Mouse (Mus musculus): ENCODE data around the gene Szrd1.

Szrd1 gene

DNA sequence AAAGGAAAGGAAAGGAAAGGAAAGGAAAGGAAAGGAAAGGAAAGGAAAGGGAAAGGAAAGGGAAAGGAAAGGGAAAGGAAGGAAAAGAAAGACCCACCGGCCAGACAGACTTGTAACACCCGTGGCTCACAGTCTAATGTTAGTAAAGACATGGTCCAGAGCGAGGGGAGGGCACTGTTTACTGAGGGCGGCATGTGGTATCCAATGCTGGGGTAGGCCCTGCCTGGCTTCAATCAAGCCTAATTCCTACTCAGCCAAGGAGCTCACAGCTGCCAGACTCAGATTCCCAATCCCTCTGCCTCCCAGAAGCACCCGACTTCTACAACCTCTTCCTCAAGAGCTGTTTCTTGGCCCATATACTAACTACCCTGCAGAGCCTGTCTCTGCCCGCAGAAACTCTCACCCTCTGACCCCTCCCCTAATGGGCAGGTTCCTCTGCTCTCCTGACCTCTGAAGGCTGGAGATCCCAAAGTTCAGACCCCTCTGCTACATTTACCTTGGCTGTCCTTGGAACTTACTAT, 10.3 kb downstream of the Szrd1 start:
- in situ Hi-C loops (cut with MboI; ENCODE audit: low pct_unique_long_range_greater_than_20kb in 1 of 2, low sequenced_read_pairs in 2 of 2, unreplicated experiment in 1 of 2): no loop called here

DNA sequence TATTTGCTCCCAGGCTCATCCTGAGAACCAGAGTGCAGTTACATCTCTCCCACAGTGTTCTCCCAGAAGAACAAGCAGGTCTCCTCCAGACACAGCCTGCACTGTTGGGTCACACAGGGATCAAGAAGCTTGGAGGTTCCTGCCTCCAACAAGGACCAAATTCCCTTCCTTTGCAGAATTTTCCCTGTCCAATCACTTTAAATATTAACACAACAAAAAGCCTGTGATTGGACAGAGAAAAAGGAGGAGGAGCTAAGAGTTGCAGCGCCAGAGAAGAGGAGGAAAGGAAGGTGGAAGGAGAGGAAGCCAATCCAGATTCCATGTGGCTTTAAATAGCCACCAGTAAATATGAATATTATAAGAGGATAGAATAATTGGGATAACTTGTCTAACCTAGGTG, 16.5 kb downstream of the Szrd1 start:
- in situ Hi-C loops (cut with MboI; ENCODE audit: low pct_unique_long_range_greater_than_20kb in 1 of 2, low sequenced_read_pairs in 2 of 2, unreplicated experiment in 1 of 2): no loop called here

DNA sequence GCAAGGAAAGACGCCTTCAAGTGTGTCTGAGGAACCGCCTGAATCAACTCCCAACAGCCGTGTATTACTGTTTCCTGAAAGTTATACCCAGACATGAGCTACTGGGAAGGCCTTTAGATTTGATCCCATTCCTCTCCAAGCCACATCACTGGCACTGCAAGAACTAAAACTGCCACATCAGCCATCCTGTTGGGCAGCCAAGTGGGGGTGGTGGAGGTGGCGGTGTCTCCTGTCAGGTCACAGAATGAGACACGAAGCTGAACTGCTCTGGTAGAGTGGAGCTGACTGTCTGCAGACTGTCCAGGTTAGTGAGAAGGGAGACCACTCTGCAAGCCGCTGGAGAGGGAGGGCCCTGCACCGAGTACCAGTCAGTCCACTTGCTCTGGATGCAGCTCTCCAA, 16.9 kb downstream of the Szrd1 start:
- in situ Hi-C loops (cut with MboI; ENCODE audit: low pct_unique_long_range_greater_than_20kb in 1 of 2, low sequenced_read_pairs in 2 of 2, unreplicated experiment in 1 of 2): no loop called here

DNA sequence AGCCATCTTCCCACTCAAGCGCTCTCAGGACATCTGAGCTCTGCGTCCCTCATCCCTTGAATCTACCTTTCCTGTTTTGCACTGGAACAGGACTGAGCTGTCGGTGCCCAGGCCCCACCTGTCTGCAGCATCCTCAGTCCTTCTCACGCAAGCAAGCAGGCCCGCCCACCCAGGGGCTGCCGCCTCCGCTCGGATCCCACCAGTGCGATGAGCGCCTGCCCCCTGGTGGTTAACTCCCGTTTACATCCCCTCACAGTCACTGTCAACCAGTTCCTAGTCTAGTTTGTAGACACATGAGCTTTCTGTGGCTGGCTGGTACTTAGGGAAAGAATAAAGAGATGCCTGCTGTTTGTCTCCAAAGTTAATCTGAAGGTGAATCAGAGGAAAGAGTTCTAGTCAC, 18.9 kb downstream of the Szrd1 start:
- in situ Hi-C loops (cut with MboI; ENCODE audit: low pct_unique_long_range_greater_than_20kb in 1 of 2, low sequenced_read_pairs in 2 of 2, unreplicated experiment in 1 of 2): no loop called here

DNA sequence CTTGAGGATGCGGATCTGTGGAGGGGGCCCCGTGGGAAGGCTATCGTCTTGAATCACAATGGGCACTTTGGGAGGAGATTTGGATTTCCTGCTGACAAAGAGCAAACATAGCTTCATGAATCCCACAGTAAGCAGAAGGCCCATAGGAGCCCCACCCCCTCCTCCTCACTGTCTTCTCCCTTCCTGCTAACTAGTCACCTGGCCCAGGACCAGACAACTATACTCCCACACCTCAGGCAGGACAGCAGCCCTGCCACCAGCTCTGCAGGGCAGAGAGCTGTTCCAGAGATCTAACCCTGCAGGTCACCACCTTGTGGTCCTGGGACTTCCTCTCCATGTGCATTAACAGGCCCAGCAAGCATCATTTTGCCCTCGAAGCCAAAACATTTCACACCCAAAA, 20.9 kb downstream of the Szrd1 start:
- in situ Hi-C loops (cut with MboI; ENCODE audit: low pct_unique_long_range_greater_than_20kb in 1 of 2, low sequenced_read_pairs in 2 of 2, unreplicated experiment in 1 of 2): no loop called here

DNA sequence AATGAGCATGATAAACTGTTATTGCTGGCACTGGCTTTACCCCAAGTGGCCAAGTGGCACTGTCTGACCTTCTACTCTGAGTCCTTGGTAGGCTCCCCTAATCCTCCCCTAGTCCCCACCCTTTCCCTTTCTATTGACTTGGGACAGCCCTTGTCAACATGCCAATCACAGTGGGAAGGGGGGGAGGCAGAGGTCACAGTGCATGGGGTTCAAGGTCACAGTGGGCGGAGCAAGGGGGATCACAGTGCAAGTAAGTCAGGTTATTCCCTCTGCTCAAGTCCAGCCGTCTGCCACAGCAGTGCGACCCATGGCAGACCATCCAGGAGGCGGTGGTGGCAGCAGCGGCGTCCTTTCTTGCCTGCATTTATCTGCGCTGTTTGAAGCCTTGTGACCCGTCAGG, 24.2 kb downstream of the Szrd1 start:
- in situ Hi-C loops (cut with MboI; ENCODE audit: low pct_unique_long_range_greater_than_20kb in 1 of 2, low sequenced_read_pairs in 2 of 2, unreplicated experiment in 1 of 2): no loop called here

DNA sequence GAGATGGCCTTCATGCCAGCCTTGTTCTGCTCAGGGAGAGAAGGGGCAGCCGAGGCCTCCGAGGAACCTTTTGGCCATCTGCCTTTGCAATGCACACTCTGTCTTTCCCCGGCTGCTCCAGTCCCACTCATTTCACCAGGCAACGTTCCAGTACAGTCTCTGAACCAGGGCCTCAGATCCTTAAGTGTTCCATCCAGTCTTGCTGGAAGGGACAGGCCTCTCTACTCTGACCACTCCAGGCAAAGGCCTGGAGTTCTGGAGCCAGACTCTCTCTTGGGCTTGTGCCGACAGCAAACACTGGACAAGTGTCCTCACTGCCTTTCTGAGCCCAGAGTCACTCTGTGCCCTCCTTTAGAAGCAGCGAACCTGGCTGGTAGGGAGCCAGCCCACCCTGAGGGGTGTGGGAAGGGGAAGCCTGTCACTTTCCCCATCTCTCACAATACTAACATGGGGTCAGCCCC, 25.0 kb downstream of the Szrd1 start:
- in situ Hi-C loops (cut with MboI; ENCODE audit: low pct_unique_long_range_greater_than_20kb in 1 of 2, low sequenced_read_pairs in 2 of 2, unreplicated experiment in 1 of 2): no loop called here

DNA sequence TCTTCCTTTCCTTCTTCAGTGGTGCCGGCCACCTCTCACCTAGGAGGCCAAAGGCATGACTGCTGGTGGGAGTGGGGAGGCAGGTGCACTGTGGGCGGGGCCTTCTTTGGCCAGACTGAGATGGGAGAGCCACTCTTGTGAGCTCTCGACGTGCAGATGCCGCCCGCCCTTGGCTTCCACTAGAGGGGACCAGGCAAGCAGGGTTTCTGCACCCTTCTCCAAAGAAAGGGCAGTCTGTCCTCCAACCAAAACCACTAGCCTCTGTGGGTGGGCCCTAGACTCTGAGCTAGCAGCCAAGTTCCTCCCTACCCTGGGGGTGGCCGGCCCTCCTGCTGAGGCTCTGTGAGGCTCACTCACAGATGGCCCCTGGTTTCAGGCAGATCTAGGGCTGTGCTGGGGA, 25.7 kb downstream of the Szrd1 start:
- in situ Hi-C loops (cut with MboI; ENCODE audit: low pct_unique_long_range_greater_than_20kb in 1 of 2, low sequenced_read_pairs in 2 of 2, unreplicated experiment in 1 of 2): no loop called here

DNA sequence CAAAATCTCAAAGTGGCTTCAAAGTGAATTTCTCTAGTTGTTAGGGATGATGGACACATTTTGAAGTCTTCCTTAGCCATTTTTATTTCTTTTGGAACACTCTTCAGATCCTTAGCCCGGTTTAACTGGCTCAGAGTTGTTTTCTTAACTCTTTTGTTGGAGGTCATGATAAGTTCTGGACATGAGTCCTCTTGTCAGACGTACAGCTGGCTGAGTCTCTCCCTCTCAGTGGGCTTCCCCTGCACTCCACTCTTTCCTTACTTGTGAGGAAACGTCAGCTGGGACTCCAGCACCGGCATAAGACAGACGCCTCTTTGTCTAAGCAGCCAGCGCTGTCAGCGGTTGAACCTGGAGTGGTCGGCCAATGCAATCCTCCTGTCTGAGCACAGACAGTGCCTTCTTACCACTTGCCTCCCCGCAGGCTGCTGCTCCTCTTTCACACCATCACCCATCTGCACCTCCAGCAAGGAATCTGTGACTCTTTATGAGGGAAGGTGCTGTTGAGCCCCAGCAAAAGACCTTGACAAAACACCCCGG, 31.3 kb downstream of the Szrd1 start:
- in situ Hi-C loops (cut with MboI; ENCODE audit: low pct_unique_long_range_greater_than_20kb in 1 of 2, low sequenced_read_pairs in 2 of 2, unreplicated experiment in 1 of 2): no loop called here

DNA sequence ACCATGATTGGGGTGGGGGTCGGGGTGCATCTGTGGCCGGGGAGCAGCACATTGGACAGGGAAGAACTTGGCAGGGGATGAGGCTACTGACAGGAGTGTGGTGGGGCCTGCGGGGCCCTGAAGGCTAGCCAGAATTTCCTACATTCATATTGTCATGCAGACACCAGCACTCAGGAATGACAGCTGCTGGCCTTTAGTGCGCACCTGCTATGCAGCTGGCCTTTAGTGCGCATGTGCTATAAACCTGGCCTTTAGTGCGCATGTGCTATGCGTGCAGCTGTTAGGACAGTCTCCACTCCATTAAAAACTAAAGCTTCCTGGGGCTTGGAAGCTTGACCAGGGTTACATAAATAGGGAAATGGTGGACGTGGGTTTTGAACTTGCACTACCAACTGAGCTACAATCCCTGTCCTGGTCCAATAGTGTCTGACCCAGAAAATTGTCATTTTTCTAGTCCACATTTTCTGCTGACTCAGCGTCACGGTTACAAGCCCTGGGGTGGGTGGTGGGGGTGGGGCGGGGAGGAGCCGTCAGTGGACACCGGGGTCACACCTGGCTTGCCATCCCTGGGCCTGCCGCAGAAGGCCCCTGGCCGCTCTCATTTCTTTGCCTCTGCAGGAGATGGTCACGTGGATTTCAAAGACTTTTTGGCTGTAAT, 32.9 kb downstream of the Szrd1 start:
- in situ Hi-C loops (cut with MboI; ENCODE audit: low pct_unique_long_range_greater_than_20kb in 1 of 2, low sequenced_read_pairs in 2 of 2, unreplicated experiment in 1 of 2): no loop called here

DNA sequence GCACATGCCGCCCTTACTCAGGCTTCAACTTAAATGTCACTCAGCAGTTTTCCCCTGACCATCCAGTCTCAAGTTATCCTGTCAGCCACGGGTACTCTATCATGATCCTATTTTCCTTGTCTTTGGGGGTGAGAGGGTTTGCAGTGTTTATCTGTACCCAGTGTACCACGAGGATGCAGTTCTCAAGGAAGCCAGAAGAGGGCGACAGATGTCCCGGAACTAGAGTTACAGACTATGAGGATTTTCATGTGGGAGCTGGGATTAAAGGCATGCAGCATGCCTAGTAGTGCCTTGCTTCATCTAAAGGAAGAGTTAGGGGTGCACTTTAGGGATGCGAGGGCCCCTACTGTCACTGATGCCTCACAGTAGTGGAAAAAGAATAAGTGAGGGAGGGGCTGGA, 37.7 kb downstream of the Szrd1 start:
- in situ Hi-C loops (cut with MboI; ENCODE audit: low pct_unique_long_range_greater_than_20kb in 1 of 2, low sequenced_read_pairs in 2 of 2, unreplicated experiment in 1 of 2): no loop called here

DNA sequence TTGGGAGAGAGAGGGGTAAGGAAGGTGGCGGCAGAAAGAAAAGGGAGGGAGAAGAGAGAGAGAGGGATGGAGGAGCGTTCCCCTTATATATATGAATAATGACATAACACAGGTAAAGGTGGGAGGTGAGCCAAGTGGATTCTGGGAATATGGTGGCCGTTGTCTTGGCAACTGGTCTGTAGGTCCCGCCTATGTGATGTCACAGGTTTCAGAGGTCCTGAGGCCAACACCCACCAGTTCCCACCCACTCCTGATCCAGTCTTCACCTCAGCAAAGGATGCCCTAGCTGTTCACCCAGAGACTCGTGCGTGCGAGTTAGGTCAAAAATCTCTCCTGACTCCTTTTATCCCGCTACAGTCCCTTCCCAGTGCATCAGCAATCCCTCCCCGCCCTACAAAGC, 38.3 kb downstream of the Szrd1 start:
- in situ Hi-C loops (cut with MboI; ENCODE audit: low pct_unique_long_range_greater_than_20kb in 1 of 2, low sequenced_read_pairs in 2 of 2, unreplicated experiment in 1 of 2): no loop called here

DNA sequence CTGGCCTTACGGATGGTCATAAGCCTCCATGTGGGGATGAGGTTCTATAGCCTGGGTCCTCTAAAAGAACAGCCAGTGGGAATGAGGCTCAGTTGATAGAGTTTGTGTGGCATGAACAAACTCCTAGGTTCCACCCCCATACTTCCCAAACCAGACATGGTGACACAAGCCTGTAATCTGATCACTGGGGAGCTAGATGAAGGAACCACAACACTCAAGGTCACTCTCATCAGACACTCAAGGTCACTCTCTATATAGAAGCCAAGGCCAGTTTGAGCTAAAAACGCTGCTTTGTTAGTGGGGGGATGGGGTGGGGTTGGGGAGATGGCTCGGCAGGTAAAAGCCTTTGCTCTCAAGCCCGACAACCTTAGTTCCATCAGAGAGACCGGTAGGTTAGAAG, 39.6 kb downstream of the Szrd1 start:
- in situ Hi-C loops (cut with MboI; ENCODE audit: low pct_unique_long_range_greater_than_20kb in 1 of 2, low sequenced_read_pairs in 2 of 2, unreplicated experiment in 1 of 2): no loop called here

DNA sequence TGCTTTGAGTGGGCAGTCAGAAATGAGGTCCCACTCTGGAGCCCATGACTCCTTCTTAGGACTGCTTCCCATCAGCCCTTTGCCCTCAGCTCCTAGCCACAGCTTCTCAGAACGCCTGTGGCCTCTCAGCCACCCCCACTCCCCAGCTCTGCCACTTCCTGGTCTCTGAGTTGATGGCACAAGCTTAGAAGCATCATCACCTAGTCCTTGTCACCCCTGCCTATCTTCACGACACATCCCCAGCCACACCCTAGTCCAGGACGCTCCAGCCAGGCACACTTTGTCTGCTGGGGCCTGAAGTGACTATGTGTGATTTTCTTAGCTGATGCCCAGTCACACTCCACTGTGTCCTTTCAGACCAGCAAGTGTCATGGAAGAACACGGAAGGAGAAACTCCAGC, 40.6 kb downstream of the Szrd1 start:
- in situ Hi-C loops (cut with MboI; ENCODE audit: low pct_unique_long_range_greater_than_20kb in 1 of 2, low sequenced_read_pairs in 2 of 2, unreplicated experiment in 1 of 2): no loop called here

DNA sequence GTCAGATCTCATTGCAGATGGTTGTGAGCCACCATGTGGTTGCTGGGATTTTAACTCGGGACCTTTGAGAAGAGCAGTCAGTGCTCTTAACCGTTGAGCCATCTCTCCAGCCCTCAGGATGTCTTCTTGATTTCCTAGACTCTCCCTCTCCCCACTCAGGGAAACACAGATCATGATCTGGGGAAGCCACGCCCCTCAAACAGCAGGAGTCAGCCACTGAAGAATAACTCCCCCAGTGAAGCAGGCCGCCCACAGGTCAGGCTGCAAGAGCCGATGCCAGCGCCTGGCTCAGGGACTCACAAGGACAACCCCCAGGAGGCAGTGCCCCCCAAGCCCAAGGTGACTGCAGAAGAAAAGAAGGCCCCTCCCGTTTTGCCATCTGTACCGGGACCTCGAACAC, 42.9 kb downstream of the Szrd1 start:
- in situ Hi-C loops (cut with MboI; ENCODE audit: low pct_unique_long_range_greater_than_20kb in 1 of 2, low sequenced_read_pairs in 2 of 2, unreplicated experiment in 1 of 2): no loop called here

DNA sequence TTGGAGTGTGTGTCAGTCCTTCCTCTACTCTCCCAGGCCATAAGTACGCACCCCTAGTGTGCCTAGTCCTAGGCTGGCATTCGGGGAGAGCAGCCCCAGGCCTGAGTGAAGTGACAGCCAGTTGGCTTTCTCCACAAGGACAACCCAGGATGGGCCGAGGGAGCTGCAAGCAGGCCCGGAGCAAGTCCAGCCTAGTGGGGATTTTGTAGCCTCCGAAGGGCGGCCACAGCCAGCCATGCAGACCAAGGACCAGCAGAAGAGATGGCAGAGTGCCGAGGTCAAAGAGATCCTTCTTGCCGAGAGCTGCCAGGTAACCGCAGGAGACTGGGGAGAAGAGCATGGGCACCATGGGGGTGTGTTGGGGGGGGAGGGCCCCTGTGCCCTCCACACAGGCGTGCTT, 44.6 kb downstream of the Szrd1 start:
- in situ Hi-C loops (cut with MboI; ENCODE audit: low pct_unique_long_range_greater_than_20kb in 1 of 2, low sequenced_read_pairs in 2 of 2, unreplicated experiment in 1 of 2): no loop called here

DNA sequence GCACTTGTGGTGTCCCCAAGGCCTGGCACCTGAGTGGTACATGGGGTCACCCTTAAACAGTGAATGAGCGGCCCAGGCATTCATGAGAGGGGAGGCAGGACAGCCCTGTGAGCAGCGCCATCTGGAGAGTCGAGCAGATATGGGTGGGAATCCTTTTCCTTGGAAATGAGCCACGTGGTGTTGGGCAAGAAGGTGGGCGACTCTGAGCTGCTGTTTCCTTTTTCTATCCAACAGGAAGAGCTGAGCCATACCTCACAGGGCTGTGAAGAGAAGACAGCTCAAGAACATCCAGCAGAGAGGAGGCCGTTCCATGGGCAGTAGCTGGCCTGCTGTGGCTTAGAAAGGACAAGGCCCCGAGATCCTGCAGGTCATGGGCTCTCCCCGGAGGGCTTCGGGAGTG, 50.9 kb downstream of the Szrd1 start:
- in situ Hi-C loops (cut with MboI; ENCODE audit: low pct_unique_long_range_greater_than_20kb in 1 of 2, low sequenced_read_pairs in 2 of 2, unreplicated experiment in 1 of 2): no loop called here

DNA sequence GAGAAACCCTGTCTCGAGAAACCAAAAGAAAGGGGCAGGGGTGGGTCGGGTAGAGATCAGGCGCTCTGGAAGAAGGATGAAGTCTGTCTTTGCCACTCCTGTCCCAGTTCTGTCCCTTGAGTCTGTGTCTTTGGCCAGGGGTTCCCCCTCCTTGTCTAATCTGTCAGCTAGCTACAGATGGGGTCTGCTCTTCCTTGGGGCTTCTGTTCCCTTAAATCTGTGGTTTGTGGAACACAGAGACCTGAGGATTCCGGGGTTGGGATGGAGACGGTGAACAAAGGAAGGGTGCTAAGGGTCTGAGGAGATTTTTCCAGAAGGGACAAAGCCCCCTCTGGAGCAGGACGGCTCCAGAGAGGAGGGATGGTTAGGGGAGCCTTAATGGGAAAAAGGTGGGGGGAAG, 51.5 kb downstream of the Szrd1 start, which contains the start of gene Spata21:
Gene Spata21 (plus strand): TSS at position 301 of the 400 bp plus-strand sequence.
- in situ Hi-C loops (cut with MboI; ENCODE audit: low pct_unique_long_range_greater_than_20kb in 1 of 2, low sequenced_read_pairs in 2 of 2, unreplicated experiment in 1 of 2): no loop called here

DNA sequence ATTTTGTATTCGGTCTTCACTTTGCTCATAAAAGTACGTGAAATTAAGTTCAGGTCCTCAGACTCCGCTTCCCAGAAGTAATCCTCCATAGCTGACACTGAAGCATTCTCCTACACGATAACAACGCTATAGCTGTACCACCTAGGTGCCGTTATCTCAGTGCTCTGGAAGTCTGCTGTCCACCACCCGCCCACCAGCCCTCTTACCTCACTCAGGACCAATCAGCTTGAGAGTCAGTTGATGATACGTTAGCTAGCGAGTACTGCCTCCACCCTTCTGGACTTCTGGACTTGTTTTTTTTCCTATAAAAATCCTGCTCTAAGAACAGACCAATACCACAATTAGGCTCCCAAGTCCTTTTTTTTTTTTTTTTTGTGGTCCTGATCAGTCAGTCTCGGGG, 52.7 kb downstream of the Szrd1 start:
- in situ Hi-C loops (cut with MboI; ENCODE audit: low pct_unique_long_range_greater_than_20kb in 1 of 2, low sequenced_read_pairs in 2 of 2, unreplicated experiment in 1 of 2): no loop called here

DNA sequence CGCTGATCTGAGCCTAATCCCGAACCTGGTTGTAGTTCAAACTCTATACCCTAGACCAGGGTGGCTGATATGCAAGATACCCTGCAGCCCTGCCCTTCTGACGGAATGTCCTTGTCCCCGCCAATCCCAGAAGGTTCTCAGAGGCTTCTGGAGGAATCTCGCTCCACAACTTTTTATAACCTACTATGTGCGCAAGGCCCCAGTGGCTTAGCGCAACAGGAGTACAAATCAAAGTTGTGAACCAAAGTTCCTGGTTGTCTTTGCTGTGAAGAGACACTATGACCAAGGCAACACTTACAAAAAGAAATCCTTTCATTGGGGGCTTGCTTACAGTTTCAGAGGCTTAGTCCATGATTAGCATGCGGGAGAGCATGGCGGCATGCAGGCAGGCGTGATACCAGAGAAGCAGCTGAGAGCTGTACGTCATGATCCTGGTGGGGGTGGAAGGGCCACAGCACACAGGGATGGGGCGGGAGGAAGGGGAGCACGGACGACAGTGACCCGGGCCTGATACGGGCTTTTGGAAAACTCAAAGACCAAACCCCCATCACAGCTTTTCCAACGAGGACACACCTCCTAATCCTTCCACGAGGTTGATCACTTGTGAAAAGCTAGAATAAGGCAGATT, 61.0 kb downstream of the Szrd1 start:
- in situ Hi-C loops (cut with MboI; ENCODE audit: low pct_unique_long_range_greater_than_20kb in 1 of 2, low sequenced_read_pairs in 2 of 2, unreplicated experiment in 1 of 2): no loop called here
